Mouse (Mus musculus) liver, embryonic 16.5 days (tissue): Measurements from ENCODE around the gene Tbc1d2. TPM values are rescaled to one million over a fixed set of nuclear protein-coding genes. Genes with fewer than 3 reads are reported as not detected.
"Not testable (repeated sequence)": the region's sequence is repeated elsewhere in the genome, so short reads cannot be mapped to it uniquely, and the experiment has no call there.

Source experiments
- ATAC-seq: fragments of 200-750 bp; cut with Nextera tagmentation; 2 replicates; pipeline ENCODE4 v1.8.0; 2017; ENCODE audit warnings: low read depth, mild to moderate bottlenecking, moderate number of reproducible peaks, moderate library complexity
- H3K27ac ChIP-seq: fragments of 300-500 bp; sonication (generic); 2 replicates; pipeline ENCODE4 v1.5.1; 2014; ENCODE audit warnings: mild to moderate bottlenecking, low read length
- H3K27me3 ChIP-seq: fragments of 300-500 bp; sonication (generic); 2 replicates; pipeline ENCODE4 v1.6.1; 2014; ENCODE audit warnings: low read depth, low read length, mixed read lengths; ENCODE audit not compliant: control insufficient read depth, insufficient read depth
- H3K36me3 ChIP-seq: fragments of 300-500 bp; sonication (generic); 2 replicates; pipeline ENCODE4 v1.6.1; 2014; ENCODE audit warnings: mild to moderate bottlenecking; ENCODE audit not compliant: control insufficient read depth, insufficient read depth
- H3K4me1 ChIP-seq: fragments of 300-500 bp; sonication (generic); 2 replicates; pipeline ENCODE4 v1.6.1; 2014; ENCODE audit warnings: low read depth, low read length, mixed read lengths; ENCODE audit not compliant: control insufficient read depth
- H3K4me2 ChIP-seq: fragments of 300-500 bp; sonication (generic); 2 replicates; pipeline ENCODE4 v1.6.1; 2014; ENCODE audit warnings: low read depth, low read length, mixed read lengths
- H3K4me3 ChIP-seq: fragments of 300-500 bp; sonication (generic); 2 replicates; pipeline ENCODE4 v1.5.1; 2014; ENCODE audit warnings: low read depth, mild to moderate bottlenecking, low read length
- H3K9ac ChIP-seq: fragments of 300-500 bp; sonication (generic); 2 replicates; pipeline ENCODE4 v1.6.1; 2014; ENCODE audit warnings: low read depth, low read length
- H3K9me3 ChIP-seq: fragments of 300-500 bp; sonication (generic); replicated peaks from 2 replicates; pipeline ENCODE4 v1.6.1; 2016; ENCODE audit warnings: low read length; ENCODE audit not compliant: control insufficient read depth
- WGBS: fragments of 180-500 bp; shearing (Covaris S2); extraction: QIAGEN DNeasy Blood & Tissue Kit; methylation state at CpG from one replicate; pipeline ENCODE4 v1.1.7; 2014; ENCODE audit not compliant: insufficient replicate concordance; 5-methylcytosine and 5-hydroxymethylcytosine counted together
- polyA plus RNA-seq: library from polyadenylated mRNA; unstranded; fragments of >200 nt; fragmentation: Nextera tagmentation; extraction: Ambion mirVana; gene quantifications from 2 replicates; pipeline ENCODE4 v1.2.1, GENCODE M21; 2015

Tbc1d2 gene
- polyA plus RNA-seq, 1 experiment from 2014 or later, result 0.86 TPM

DNA sequence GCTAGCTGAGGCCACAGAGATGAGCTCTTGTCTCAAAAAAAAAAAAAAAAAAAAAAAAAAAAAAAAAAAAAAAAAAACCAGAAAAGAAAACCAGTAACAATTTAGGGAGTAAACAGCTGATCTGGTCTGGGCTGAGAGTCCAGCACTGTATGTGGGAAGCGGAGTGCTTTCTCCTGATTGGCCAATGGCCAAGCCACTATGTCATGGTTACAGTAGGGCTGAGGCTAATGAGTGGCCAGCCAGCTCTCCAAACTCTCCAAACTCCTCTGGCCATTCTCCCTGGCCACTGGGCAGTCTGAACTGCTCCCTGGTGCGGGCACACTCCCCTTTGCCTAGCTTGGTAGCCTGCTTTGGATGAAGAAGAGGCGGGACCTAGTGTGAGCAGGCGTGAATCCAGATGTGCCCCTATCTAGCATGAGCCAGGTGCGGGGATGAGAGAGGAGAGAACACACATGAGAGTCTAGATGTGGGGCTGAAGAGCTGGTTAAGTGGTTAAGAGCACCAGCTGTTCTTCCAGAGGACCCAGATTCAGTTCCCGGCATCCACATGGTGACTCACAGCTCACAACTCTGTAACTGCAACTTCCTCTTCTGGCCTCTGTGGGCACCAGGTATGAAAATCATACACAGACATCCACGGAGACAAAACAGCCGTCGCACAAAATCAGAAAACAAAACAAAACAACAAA, 58.0 kb downstream of the Tbc1d2 start:
- Histone ChIP-seq H3K9ac (no peak overlapping the region), H3K4me2 (no peak overlapping the region), H3K27ac (no peak overlapping the region), H3K36me3 (no peaks in the 10 kb centered on the region), H3K9me3 (no peaks in the 10 kb centered on the region), H3K27me3 (no peaks in the 10 kb centered on the region), H3K4me3 (no peak overlapping the region), H3K4me1 (peaks cover 13% of the 10 kb centered on the region)
- 51% methylated on average over 9 of the region's 9 CpGs for WGBS
- ATAC-seq, result no peak

DNA sequence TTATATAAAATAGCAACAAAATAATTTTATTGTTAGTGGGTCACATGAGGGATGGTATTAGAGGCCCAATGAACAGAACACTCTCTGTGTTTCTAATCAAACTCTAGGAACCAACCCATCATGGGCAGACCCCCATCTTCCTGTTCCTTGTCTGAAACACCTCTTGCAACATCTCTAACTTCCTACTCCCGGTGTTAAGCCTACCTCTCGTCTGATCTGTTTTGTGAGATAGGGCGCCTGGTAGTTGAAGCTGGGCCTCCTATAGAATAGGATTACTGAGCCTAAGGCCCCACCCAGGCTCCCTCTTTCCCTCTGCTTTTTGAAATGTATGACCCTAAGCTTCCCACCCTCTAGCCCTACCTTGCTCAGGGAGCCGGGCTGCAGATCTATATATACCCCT, 59.2 kb downstream of the Tbc1d2 start:
- no peaks in the 10 kb centered on the region for H3K36me3 ChIP-seq
- WGBS, result 13% methylated on average over 4 of the region's 4 CpGs
- H3K4me2 ChIP-seq, result no peak overlapping the region
- H3K27ac ChIP-seq, result no peak overlapping the region
- no peak overlapping the region for H3K4me3 ChIP-seq
- H3K9ac ChIP-seq, result no peak overlapping the region
- no peaks in the 10 kb centered on the region for H3K27me3 ChIP-seq
- no peaks in the 10 kb centered on the region for H3K9me3 ChIP-seq
- H3K4me1 ChIP-seq, result peaks cover 13% of the 10 kb centered on the region
- no peak for ATAC-seq

DNA sequence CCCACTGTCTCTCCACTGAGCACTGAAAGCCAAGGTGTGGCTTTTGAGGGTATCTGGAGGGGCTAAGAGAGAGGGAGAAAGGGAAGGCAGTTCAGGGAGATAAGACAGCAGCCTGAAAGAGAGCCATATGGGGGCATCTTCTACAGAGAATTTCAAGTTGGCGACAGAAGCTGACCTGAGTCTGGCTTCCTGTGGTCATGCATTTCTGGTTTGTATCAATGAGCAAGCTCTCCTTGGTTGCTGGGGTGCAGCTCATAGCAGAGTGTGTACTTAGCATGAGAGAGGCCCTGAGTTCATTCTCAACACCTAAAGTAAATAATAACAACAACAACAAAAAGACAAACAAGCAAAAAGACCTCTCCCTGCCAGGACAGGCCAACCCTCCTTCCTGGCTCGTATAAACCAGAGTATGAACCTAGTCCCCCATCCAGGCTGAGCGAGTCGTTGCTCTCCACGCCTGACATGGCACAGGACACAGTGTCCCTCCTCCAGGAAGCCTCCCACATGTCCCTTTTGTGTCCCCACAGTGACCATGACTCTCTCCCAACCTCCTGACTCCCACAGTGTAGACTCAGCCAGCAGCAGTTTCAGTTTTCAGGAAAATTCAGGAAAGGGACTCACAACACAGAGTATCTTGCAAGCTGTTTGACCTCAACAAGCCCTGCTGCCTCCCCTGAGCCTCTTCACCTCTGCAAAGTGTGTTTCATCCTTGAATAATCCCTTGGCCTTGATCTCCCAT, 59.9 kb downstream of the Tbc1d2 start:
- no peaks in the 10 kb centered on the region for H3K36me3 ChIP-seq
- ATAC-seq, result no peak
- H3K4me2 ChIP-seq, result no peak overlapping the region
- WGBS, result 39% methylated on average over 5 of the region's 5 CpGs
- no peak overlapping the region for H3K9ac ChIP-seq
- peaks cover 13% of the 10 kb centered on the region for H3K4me1 ChIP-seq
- no peak overlapping the region for H3K4me3 ChIP-seq
- no peaks in the 10 kb centered on the region for H3K27me3 ChIP-seq
- H3K9me3 ChIP-seq, result no peaks in the 10 kb centered on the region
- H3K27ac ChIP-seq, result no peak overlapping the region

DNA sequence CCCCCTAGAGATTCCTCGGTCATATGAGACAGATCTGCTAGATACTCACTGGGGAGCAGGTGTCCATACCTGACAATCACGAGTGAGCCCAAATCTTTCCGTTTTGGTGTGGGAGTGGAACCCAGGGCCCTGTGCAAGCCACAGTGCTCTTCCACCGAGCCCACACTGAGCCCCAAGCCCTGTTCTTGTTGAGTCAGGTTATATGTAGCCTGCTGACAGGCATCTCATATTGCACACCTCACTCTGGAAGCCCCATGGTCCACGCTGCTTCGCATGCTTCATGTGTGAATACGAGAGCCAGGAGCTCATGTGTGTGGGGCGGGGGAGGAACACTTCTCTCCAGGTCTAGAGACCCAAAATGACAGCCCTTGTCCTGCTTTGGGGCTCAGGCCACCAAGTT, 60.9 kb downstream of the Tbc1d2 start:
- no peaks in the 10 kb centered on the region for H3K36me3 ChIP-seq
- peaks cover 13% of the 10 kb centered on the region for H3K4me1 ChIP-seq
- ATAC-seq, result no peak
- WGBS, result 63% methylated on average over 8 of the region's 8 CpGs
- H3K27me3 ChIP-seq, result no peaks in the 10 kb centered on the region
- H3K9ac ChIP-seq, result no peak overlapping the region
- no peak overlapping the region for H3K4me3 ChIP-seq
- H3K4me2 ChIP-seq, result no peak overlapping the region
- no peak overlapping the region for H3K27ac ChIP-seq
- H3K9me3 ChIP-seq, result no peaks in the 10 kb centered on the region

DNA sequence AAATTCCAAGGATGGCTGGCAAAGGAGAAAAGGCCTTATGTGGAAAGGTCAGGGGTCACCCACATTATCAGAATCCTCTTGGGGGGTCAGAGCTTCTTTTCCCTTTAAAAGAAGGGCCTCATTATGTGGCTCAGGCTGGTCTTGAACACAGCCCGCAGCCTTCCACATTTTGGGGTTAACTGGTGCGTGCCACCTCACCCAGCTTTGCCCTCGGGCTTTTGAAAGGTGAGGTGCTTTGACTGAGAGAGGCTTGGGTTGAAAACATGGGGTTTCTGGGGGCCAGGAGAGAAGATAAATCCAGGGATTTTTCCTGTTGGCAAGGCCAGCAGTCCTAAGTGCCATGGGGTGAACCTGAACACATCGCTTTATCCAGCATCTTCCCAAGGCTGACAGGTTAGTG, 63.5 kb downstream of the Tbc1d2 start:
- WGBS, result 66% methylated on average over 4 of the region's 4 CpGs
- no peaks in the 10 kb centered on the region for H3K27me3 ChIP-seq
- H3K9ac ChIP-seq, result no peak overlapping the region
- no peak overlapping the region for H3K27ac ChIP-seq
- H3K4me3 ChIP-seq, result no peak overlapping the region
- no peak overlapping the region for H3K4me2 ChIP-seq
- H3K4me1 ChIP-seq, result peaks cover 10% of the 10 kb centered on the region; the same call in 1 of the 2 replicates
- no peaks in the 10 kb centered on the region for H3K36me3 ChIP-seq
- no peak for ATAC-seq
- H3K9me3 ChIP-seq, result no peaks in the 10 kb centered on the region; the same call in 1 of the 2 replicates

DNA sequence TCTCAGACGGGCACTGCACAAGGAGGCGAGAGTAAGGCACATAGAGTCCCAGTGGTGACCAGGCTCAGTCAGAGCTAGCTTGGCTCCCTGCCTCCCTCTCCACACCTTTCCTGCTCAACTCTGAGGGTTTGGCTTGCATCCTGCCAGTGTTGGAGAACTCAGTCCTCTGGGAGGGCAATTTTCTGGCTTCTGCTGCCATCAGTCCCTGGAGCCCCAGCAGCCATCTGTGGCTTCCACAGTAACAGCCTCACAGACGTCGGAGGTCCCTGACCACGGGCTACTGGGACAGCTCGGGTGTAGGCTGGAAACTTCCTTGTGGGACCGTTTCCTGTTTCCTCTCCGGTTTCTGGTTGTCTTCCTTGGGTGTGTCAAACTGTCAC, 64.2 kb downstream of the Tbc1d2 start:
- no peak overlapping the region for H3K4me2 ChIP-seq
- peaks cover 6% of the 10 kb centered on the region; the same call in 1 of the 2 replicates for H3K4me1 ChIP-seq
- no peaks in the 10 kb centered on the region; the same call in 1 of the 2 replicates for H3K9me3 ChIP-seq
- H3K4me3 ChIP-seq, result no peak overlapping the region
- H3K27ac ChIP-seq, result no peak overlapping the region
- no peaks in the 10 kb centered on the region for H3K27me3 ChIP-seq
- no peak for ATAC-seq
- no peak overlapping the region for H3K9ac ChIP-seq
- WGBS, result 38% methylated on average over 8 of the region's 8 CpGs
- H3K36me3 ChIP-seq, result no peaks in the 10 kb centered on the region

DNA sequence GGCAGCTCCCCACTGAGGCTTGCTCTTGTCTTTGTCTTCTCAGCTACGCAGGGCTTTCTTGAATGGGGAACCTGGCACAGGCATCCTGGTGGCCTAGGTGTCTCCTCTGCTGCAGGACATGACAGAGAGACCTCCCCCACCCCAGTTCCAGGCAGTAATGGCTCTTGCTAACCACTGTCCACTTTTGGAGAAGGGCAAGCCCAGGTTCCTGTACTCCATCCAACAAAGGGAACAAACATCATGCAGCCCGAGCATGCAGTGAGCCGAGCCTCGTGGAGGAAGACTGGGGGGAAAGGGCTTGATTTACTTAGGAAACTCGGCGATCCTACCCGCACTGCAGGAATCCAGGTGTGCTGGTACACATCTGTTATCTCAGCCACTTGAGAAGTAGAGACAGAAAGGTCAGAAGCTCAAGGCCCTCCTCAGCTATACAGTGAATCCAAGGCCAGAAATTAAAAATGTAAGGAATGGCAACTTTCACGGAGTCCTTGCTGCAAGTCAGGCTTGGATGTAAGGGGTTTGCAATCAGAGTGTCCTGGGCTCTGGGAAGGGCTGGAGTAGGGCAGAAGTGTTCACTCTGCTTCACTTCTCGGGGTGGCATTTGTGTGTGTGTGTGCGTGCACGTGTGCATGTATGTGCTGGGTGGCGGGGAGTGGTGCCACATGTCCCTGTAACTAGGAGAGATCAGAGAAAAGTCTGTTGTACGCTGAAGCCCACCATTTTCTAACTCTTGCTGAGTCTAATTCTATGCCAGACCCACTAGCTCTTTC, 64.8 kb downstream of the Tbc1d2 start:
- no peaks in the 10 kb centered on the region; the same call in 1 of the 2 replicates for H3K9me3 ChIP-seq
- H3K4me3 ChIP-seq, result no peak overlapping the region
- no peaks in the 10 kb centered on the region for H3K27me3 ChIP-seq
- H3K36me3 ChIP-seq, result no peaks in the 10 kb centered on the region
- no peak for ATAC-seq
- WGBS, result 50% methylated on average over 13 of the region's 13 CpGs
- no peak overlapping the region for H3K9ac ChIP-seq
- H3K4me2 ChIP-seq, result no peak overlapping the region
- H3K27ac ChIP-seq, result no peak overlapping the region
- peaks cover 3% of the 10 kb centered on the region; the same call in 1 of the 2 replicates for H3K4me1 ChIP-seq

DNA sequence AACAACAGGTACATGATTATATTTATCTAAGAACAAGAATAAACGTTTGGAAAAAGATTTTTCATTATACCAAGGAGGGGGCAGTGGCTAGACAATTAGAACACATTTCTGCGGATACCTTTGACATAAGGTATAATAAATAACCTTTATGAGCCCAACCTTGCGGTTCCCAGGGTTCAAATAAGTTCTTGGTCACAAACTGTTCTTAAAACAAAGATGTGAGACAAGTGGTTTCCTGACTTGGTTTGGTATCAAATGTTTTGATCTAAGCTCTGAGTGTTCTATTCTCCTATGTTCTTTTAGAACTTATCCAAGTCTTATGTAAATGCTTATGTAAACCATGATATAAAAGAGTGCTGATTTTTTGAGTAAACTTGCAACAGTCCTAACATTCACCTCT, 65.5 kb downstream of the Tbc1d2 start:
- H3K9ac ChIP-seq, H3K4me3 ChIP-seq, H3K9me3 ChIP-seq, H3K27ac ChIP-seq, H3K36me3 ChIP-seq, ATAC-seq, H3K27me3 ChIP-seq, H3K4me1 ChIP-seq, H3K4me2 ChIP-seq: not testable (repeated sequence)
- 19% methylated on average over 3 of the region's 3 CpGs for WGBS

DNA sequence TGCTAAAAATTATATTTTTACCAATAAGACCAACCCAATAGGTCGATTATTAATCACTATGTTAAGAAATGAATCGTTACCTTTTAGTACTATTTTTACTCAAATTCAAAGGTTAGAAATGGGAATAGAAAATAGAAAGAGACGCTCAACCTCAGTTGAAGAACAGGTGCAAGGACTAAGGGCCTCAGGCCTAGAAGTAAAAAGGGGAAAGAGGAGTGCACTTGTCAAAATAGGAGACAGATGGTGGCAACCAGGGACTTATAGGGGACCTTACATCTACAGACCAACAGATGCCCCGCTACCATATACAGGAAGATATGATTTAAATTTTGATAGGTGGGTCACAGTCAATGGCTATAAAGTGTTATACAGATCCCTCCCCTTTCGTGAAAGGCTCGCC, 65.9 kb downstream of the Tbc1d2 start:
- H3K9ac ChIP-seq, H3K4me1 ChIP-seq, H3K9me3 ChIP-seq, H3K36me3 ChIP-seq, ATAC-seq, H3K27me3 ChIP-seq, H3K4me2 ChIP-seq, H3K27ac ChIP-seq, H3K4me3 ChIP-seq: not testable (repeated sequence)
- 16% methylated on average over 2 of the region's 6 CpGs for WGBS
